Mouse (Mus musculus) neural tube, embryonic 14.5 days (tissue): ENCODE measurements around the gene Galntl6. TPM values are rescaled to one million over a fixed set of nuclear protein-coding genes. Genes with fewer than 3 reads are reported as not detected.
A peak's percentile ranks its signal among the peaks of the same experiment; 100 is the strongest.
"Not testable (repeated sequence)": the region's sequence is repeated elsewhere in the genome, so short reads cannot be mapped to it uniquely, and the experiment has no call there.

ENCODE experiments used
- ATAC-seq: fragments of 200-750 bp; cut with Nextera tagmentation; 2 replicates; pipeline ENCODE4 v1.8.0; 2017; ENCODE audit warnings: low read depth, mild to moderate bottlenecking, moderate TSS enrichment, moderate library complexity
- H3K27ac ChIP-seq: fragments of 300-500 bp; sonication (generic); 2 replicates; pipeline ENCODE4 v1.5.1; 2014; ENCODE audit warnings: low read depth, mild to moderate bottlenecking, control low read depth, low read length, moderate library complexity, mixed read lengths
- H3K27me3 ChIP-seq: fragments of 300-500 bp; sonication (generic); 2 replicates; pipeline ENCODE4 v1.6.1; 2014; ENCODE audit warnings: low read length; ENCODE audit not compliant: control insufficient read depth, insufficient read depth
- H3K36me3 ChIP-seq: fragments of 300-500 bp; sonication (generic); 2 replicates; pipeline ENCODE4 v1.6.1; 2014; ENCODE audit warnings: low read length, mixed read lengths; ENCODE audit not compliant: control insufficient read depth, insufficient read depth
- H3K4me1 ChIP-seq: fragments of 300-500 bp; sonication (generic); 2 replicates; pipeline ENCODE4 v1.6.1; 2014; ENCODE audit warnings: low read length; ENCODE audit not compliant: control insufficient read depth, insufficient read depth
- H3K4me2 ChIP-seq: fragments of 300-500 bp; sonication (generic); 2 replicates; pipeline ENCODE4 v1.6.1; 2014; ENCODE audit warnings: mild to moderate bottlenecking, low read depth, low read length, control low read depth
- H3K4me3 ChIP-seq: fragments of 300-500 bp; sonication (generic); 2 replicates; pipeline ENCODE4 v1.5.1; 2014; ENCODE audit warnings: low read depth, low read length, control low read depth, mixed read lengths
- H3K9ac ChIP-seq: fragments of 300-500 bp; sonication (generic); replicated peaks from 2 replicates; pipeline ENCODE4 v1.6.1; 2014; ENCODE audit warnings: low read depth, mild to moderate bottlenecking, control low read depth, low read length, mixed read lengths
- H3K9me3 ChIP-seq: fragments of 300-500 bp; sonication (generic); 2 replicates; pipeline ENCODE4 v1.6.1; 2016; ENCODE audit warnings: low read length; ENCODE audit not compliant: control insufficient read depth
- WGBS: fragments of 180-500 bp; shearing (Covaris S2); extraction: QIAGEN DNeasy Blood & Tissue Kit; methylation state at CpG from one replicate; pipeline ENCODE4 v1.1.7; 2014; 5-methylcytosine and 5-hydroxymethylcytosine counted together
- polyA plus RNA-seq: library from polyadenylated mRNA; unstranded; fragments of >200 nt; fragmentation: Nextera tagmentation; extraction: Ambion mirVana; gene quantifications from 2 replicates; pipeline ENCODE4 v1.2.1, GENCODE M21; 2014

Galntl6 gene
- polyA plus RNA-seq, 1 experiment from 2014 or later = 26.4 TPM

GRCm38 (mm10) chr8:57777988-57778721, 1134.3 kb downstream of the Galntl6 start:
- no peaks in the 10 kb centered on the region for H3K9me3 ChIP-seq
- no peaks in the 10 kb centered on the region for H3K4me1 ChIP-seq
- no peak overlapping the region for H3K4me2 ChIP-seq
- WGBS = 78% methylated on average over 7 of the region's 7 CpGs
- no peaks in the 10 kb centered on the region for H3K36me3 ChIP-seq
- no peak overlapping the region for H3K9ac ChIP-seq
- H3K27ac ChIP-seq = no peak overlapping the region
- no peak overlapping the region for H3K4me3 ChIP-seq
- no peak for ATAC-seq
- no peaks in the 10 kb centered on the region for H3K27me3 ChIP-seq

- WGBS = 67% methylated on average over 7 of the region's 7 CpGs
Observed at GRCm38 (mm10) chr8:57776723-57777122, 1135.7 kb downstream of the Galntl6 start.

GRCm38 (mm10) chr8:57772732-57773265, 1139.6 kb downstream of the Galntl6 start:
- ATAC-seq = peak; percentile 78; the same call in 1 of the 2 replicates
- WGBS = 23% methylated on average over 12 of the region's 12 CpGs

More at GRCm38 (mm10) chr8:57776723-57777122, 1135.7 kb downstream of the Galntl6 start:
- H3K27ac ChIP-seq = no peak overlapping the region
- H3K9me3 ChIP-seq = no peaks in the 10 kb centered on the region
- no peak overlapping the region for H3K4me2 ChIP-seq
- no peak overlapping the region for H3K9ac ChIP-seq
- H3K4me3 ChIP-seq = no peak overlapping the region
- no peak for ATAC-seq
- no peaks in the 10 kb centered on the region for H3K4me1 ChIP-seq
- no peaks in the 10 kb centered on the region for H3K27me3 ChIP-seq
- H3K36me3 ChIP-seq = no peaks in the 10 kb centered on the region

GRCm38 (mm10) chr8:57767541-57767940, 1144.9 kb downstream of the Galntl6 start:
- no peaks in the 10 kb centered on the region for H3K9me3 ChIP-seq

More at GRCm38 (mm10) chr8:57772732-57773265, 1139.6 kb downstream of the Galntl6 start:
- Histone ChIP-seq H3K9ac (no peak overlapping the region), H3K4me2 (no peak overlapping the region; the same call in 1 of the 2 replicates), H3K4me3 (no peak overlapping the region), H3K27me3 (no peaks in the 10 kb centered on the region), H3K9me3 (no peaks in the 10 kb centered on the region), H3K4me1 (no peaks in the 10 kb centered on the region), H3K36me3 (no peaks in the 10 kb centered on the region), H3K27ac (no peak overlapping the region)

GRCm38 (mm10) chr8:57766471-57767065, 1145.9 kb downstream of the Galntl6 start:
- no peaks in the 10 kb centered on the region for H3K36me3 ChIP-seq
- H3K4me2 ChIP-seq = no peak overlapping the region
- ATAC-seq = no peak
- no peak overlapping the region for H3K4me3 ChIP-seq
- H3K27ac ChIP-seq = no peak overlapping the region
- no peaks in the 10 kb centered on the region for H3K27me3 ChIP-seq
- no peak overlapping the region for H3K9ac ChIP-seq
- 71% methylated on average over 10 of the region's 10 CpGs for WGBS
- H3K9me3 ChIP-seq = no peaks in the 10 kb centered on the region
- no peaks in the 10 kb centered on the region for H3K4me1 ChIP-seq

More at GRCm38 (mm10) chr8:57767541-57767940, 1144.9 kb downstream of the Galntl6 start:
- Histone ChIP-seq H3K27ac (no peak overlapping the region), H3K4me1 (no peaks in the 10 kb centered on the region), H3K9ac (no peak overlapping the region), H3K27me3 (no peaks in the 10 kb centered on the region), H3K36me3 (no peaks in the 10 kb centered on the region), H3K4me3 (no peak overlapping the region), H3K4me2 (no peak overlapping the region)
- ATAC-seq = no peak
- 30% methylated on average over 2 of the region's 2 CpGs for WGBS

- Histone ChIP-seq H3K9ac (no peak overlapping the region), H3K4me1 (no peaks in the 10 kb centered on the region), H3K4me3 (no peak overlapping the region), H3K4me2 (no peak overlapping the region), H3K27me3 (no peaks in the 10 kb centered on the region), H3K9me3 (no peaks in the 10 kb centered on the region), H3K27ac (no peak overlapping the region), H3K36me3 (no peaks in the 10 kb centered on the region)
- ATAC-seq = no peak
- 20% methylated on average over 13 of the region's 13 CpGs for WGBS
Observed at GRCm38 (mm10) chr8:57765726-57766351, 1146.6 kb downstream of the Galntl6 start.

- H3K4me3 ChIP-seq = no peak overlapping the region
- no peak overlapping the region for H3K9ac ChIP-seq
- no peaks in the 10 kb centered on the region for H3K9me3 ChIP-seq
- WGBS = 59% methylated on average over 4 of the region's 4 CpGs
- no peak overlapping the region for H3K4me2 ChIP-seq
- H3K27ac ChIP-seq = no peak overlapping the region
- H3K27me3 ChIP-seq = no peaks in the 10 kb centered on the region
- no peaks in the 10 kb centered on the region for H3K4me1 ChIP-seq
- peak; percentile 36; the same call in 1 of the 2 replicates for ATAC-seq
- no peaks in the 10 kb centered on the region for H3K36me3 ChIP-seq
Observed at GRCm38 (mm10) chr8:57765192-57765591, 1147.2 kb downstream of the Galntl6 start.

- 72% methylated on average over 2 of the region's 2 CpGs for WGBS
- not testable (repeated sequence) for H3K9me3 ChIP-seq, H3K36me3 ChIP-seq, H3K27me3 ChIP-seq, H3K4me2 ChIP-seq, H3K4me1 ChIP-seq, H3K9ac ChIP-seq, ATAC-seq, H3K4me3 ChIP-seq, H3K27ac ChIP-seq
Observed at GRCm38 (mm10) chr8:57762622-57763021, 1149.8 kb downstream of the Galntl6 start.

GRCm38 (mm10) chr8:57760921-57761320, 1151.5 kb downstream of the Galntl6 start:
- H3K36me3 ChIP-seq = no peaks in the 10 kb centered on the region
- no peak; the same call in 1 of the 2 replicates for ATAC-seq
- H3K27ac ChIP-seq = no peak overlapping the region
- no peak overlapping the region for H3K4me2 ChIP-seq
- H3K4me1 ChIP-seq = no peaks in the 10 kb centered on the region
- WGBS = 74% methylated on average over 1 of the region's 1 CpGs
- H3K4me3 ChIP-seq = no peak overlapping the region
- H3K9ac ChIP-seq = no peak overlapping the region
- H3K9me3 ChIP-seq = no peaks in the 10 kb centered on the region
- no peaks in the 10 kb centered on the region for H3K27me3 ChIP-seq
